Mouse (Mus musculus) c-Kit-positive CD71-negative TER-119-negative erythroid progenitor cells, embryonic 14.5 days (primary cell): Measurements from ENCODE around the gene Dennd1a.
"Not testable (repeated sequence)": the region's sequence is repeated elsewhere in the genome, so short reads cannot be mapped to it uniquely, and the experiment has no call there.

Experiments
- DNase-seq: peaks from one replicate; pipeline ENCODE4 v3.0.0-alpha.2; 2013; ENCODE audit warnings: low read depth

The Dennd1a gene

GRCm38 (mm10) chr2:37969713-37970485, 317.3 kb downstream of the Dennd1a start:
- DNase-seq = no peak

GRCm38 (mm10) chr2:37964534-37964933, 322.7 kb downstream of the Dennd1a start:
- DNase-seq = no peak

- DNase-seq = no peak
Observed at GRCm38 (mm10) chr2:37963362-37963761, 323.8 kb downstream of the Dennd1a start.

- no peak for DNase-seq
Observed at GRCm38 (mm10) chr2:37948424-37948823, 338.8 kb downstream of the Dennd1a start.

DNA sequence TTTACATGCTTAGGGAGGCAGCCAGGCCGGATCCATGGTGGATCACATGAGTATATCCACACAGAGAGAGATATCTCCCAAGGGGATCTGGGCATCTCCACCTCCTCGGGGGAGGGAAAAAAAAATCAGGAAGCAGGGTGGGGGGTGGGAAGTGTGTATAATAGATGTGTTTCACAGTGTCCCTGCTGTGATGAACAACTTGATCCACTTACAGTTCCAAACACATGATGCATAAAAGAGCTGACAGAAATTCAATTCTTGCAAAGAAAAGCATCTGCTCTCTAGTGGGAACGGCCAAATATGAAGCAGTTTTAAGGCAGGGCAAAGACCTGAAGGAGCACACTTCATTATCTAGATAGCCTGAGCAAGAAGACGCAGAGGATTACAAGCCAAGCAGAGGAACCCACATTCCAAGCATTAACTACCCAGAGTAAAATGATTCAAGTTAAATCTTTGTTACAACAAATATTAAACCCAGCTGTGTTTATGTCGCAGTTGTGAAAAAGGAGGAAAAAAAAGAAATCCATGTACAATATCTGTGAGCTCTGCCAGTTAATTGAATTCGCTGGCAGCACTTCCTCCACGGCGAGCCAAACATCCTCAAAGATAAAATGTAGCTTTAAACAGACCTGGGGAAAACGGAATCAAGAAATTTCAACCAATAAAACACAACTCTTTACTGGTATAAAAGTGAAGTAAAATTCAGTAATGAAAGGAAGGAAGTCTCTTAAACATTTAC, 341.4 kb downstream of the Dennd1a start:
- no peak for DNase-seq

- DNase-seq = no peak
Observed at GRCm38 (mm10) chr2:37942906-37943305, 344.3 kb downstream of the Dennd1a start.

DNA sequence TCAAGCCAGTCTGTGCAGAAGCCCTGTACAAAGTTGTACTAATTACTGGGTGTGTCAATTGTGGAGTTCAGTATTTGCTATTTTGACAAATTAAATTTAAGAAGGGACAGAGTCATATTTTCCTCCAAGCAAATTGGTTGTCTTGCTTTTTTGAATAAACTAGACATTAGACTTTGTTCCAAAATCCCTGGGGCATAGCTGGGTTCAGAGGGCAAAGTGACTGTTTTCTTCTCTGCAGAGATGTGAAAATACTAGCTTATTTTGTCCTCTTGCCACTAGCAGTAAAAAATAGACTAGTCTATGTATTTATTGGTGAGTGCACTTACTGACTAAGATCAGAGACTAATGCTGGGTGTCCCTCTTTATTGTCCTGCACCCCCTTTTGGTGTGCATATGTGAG, 345.4 kb downstream of the Dennd1a start:
- no peak for DNase-seq

- no peak for DNase-seq
Observed at GRCm38 (mm10) chr2:37940845-37941361, 346.3 kb downstream of the Dennd1a start.

- DNase-seq = no peak
Observed at GRCm38 (mm10) chr2:37939997-37940396, 347.2 kb downstream of the Dennd1a start.

DNA sequence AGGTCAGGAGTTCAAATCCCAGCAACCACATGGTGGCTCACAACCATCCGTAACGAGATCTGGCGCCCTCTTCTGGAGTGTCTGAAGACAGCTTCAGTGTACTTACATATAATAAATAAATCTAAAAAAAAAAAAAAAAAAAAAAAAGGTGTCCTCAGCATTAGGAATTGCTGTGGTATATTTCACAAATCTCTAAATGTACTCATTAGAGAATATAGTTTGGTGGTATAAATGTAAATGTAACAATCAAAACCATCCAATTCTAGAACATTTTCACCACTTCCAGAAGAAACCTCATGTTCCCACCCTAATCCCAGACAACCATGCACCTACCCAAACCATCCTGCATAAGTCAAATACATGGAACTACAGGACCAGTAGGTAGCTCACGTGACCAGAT, 350.3 kb downstream of the Dennd1a start:
- not testable (repeated sequence) for DNase-seq

DNA sequence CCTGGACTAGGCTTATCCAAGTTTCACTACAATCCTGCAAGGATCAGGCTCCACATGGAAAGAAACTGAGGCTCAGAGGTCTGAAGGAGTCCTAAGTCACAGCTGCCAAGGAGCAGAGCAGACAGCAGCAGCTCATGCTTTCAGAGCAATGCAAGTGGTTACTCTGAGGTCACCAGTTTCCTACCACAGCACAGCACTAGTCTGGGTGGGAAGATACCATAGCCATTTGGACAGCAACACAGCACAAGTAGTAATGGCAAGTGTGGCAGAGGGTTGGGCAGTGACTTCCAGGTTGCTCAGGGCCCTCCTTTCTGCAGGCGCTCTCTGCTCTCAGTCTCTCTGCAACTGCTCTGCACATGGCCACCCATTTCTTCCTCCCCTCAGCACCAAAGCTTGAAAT, 354.9 kb downstream of the Dennd1a start:
- DNase-seq = no peak

GRCm38 (mm10) chr2:37931018-37931930, 355.9 kb downstream of the Dennd1a start:
- no peak for DNase-seq

DNA sequence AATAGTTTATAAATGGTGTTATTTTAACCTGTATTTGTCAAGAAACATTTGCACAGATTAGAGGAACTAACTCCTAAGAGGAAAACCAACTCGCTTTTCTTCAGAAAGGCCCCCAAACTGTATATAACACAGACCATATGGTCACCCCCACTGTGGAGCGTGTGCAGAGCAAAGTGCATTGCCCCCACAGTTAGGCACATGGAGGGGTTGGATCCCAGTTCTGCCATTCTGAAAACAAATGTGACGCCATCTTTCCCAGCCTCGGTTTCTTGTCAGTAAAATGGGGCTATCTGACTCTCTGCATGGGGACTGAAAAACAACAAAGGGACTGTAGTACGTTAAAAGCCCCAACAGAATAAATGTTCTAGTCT, 361.1 kb downstream of the Dennd1a start:
- no peak for DNase-seq

- no peak for DNase-seq
Observed at GRCm38 (mm10) chr2:37925413-37926132, 361.6 kb downstream of the Dennd1a start.

- no peak for DNase-seq
Observed at GRCm38 (mm10) chr2:37908721-37909506, 378.3 kb downstream of the Dennd1a start.

GRCm38 (mm10) chr2:37908296-37908695, 378.9 kb downstream of the Dennd1a start:
- DNase-seq = no peak

DNA sequence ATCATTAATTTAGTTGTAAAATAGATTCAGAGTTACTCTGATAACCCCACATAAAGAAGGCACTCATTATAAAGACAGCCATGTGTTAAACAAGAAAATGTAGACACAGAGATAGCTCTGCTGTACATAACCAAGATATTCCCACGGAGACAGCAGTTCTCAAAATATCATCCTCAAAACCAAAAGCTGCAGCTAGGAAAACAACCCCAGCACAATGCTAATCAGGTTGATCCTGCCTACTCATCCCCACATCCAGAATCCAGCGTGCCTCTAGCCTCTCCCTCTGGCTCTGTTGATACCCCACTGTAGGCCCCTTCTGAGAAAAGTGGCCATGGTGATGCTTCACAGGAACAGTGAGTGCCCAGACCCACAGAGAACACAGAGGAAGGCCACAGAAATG, 380.9 kb downstream of the Dennd1a start:
- DNase-seq = no peak

DNA sequence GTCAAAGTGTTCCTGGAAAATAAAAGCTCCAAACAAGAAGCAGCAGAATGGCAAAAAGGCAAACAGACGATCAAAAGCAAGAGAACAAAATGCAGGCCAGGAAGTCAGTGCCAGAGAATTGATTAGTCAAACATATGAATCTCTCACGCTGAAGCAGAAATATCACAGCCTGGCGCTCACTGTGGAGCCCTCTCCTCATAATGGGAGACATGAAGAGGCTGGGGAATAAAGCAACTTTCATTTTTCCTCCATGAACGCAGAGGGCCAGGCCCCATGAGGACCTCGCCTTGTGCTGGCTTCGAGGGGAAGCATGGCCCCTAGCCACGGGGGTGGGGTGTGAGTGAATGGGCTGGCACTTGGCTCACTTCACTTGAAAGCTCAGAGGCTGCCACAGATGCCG, 383.9 kb downstream of the Dennd1a start:
- DNase-seq = no peak

DNA sequence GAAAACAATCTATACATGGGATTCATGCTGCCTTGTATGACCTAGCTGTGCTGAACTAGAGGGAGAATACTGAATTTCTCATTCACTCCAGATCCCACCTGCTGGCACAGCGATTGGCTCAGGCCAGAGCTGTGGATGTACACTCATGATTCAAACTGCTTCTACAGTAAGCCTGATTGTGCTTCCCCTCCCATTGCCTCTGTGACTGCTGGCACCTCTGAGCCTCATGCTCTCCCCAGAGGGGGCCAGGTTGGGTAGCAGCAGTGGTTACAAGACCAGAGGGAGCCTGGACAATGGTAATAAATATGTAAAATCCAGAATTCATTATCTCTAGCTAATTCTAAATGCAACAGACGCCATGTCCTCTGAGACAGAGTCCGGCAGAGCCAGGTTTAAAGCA, 404.0 kb downstream of the Dennd1a start:
- no peak for DNase-seq

- no peak for DNase-seq
Observed at GRCm38 (mm10) chr2:37881262-37881913, 405.8 kb downstream of the Dennd1a start.
